Mouse (Mus musculus): ENCODE measurements around the gene Glipr1l1.
A peak's percentile ranks its signal among the peaks of the same experiment; 100 is the strongest.
"Not testable (repeated sequence)": the region's sequence is repeated elsewhere in the genome, so short reads cannot be mapped to it uniquely, and the experiment has no call there.

The Glipr1l1 gene

GRCm38 (mm10) chr10:112059702-112060582 is at the start of gene Glipr1l1:
TSS of gene Glipr1l1 (plus strand) at chr10:112060189.
- peak; percentile 7 for DNase-seq (ENCODE audit: extremely low read depth, low read depth)

GRCm38 (mm10) chr10:112023585-112023984 is 36.4 kb upstream of the Glipr1l1 start:
- DNase-seq (ENCODE audit: extremely low read depth, low read depth) = no peak

- not testable (repeated sequence) for DNase-seq (ENCODE audit: extremely low read depth, low read depth)
Observed at GRCm38 (mm10) chr10:112028689-112029088, 31.3 kb upstream of the Glipr1l1 start.

- DNase-seq (ENCODE audit: extremely low read depth, low read depth) = not testable (repeated sequence)
Observed at GRCm38 (mm10) chr10:112043523-112043922, 16.5 kb upstream of the Glipr1l1 start.

GRCm38 (mm10) chr10:112044283-112044682 is 15.7 kb upstream of the Glipr1l1 start:
- DNase-seq (ENCODE audit: extremely low read depth, low read depth) = not testable (repeated sequence)

- DNase-seq (ENCODE audit: extremely low read depth, low read depth) = no peak
Observed at GRCm38 (mm10) chr10:112051220-112051619, 8.8 kb upstream of the Glipr1l1 start.

- DNase-seq (ENCODE audit: extremely low read depth, low read depth) = not testable (repeated sequence)
Observed at GRCm38 (mm10) chr10:112051956-112052355, 8.0 kb upstream of the Glipr1l1 start.

- DNase-seq (ENCODE audit: extremely low read depth, low read depth) = not testable (repeated sequence)
Observed at GRCm38 (mm10) chr10:112060583-112060934, 570 bp downstream of the Glipr1l1 start.

- DNase-seq (ENCODE audit: extremely low read depth, low read depth) = peak; percentile 8
Observed at GRCm38 (mm10) chr10:112080044-112080443, 20.1 kb downstream of the Glipr1l1 start.

- DNase-seq (ENCODE audit: extremely low read depth, low read depth) = no peak
Observed at GRCm38 (mm10) chr10:112083157-112083556, 23.2 kb downstream of the Glipr1l1 start, which contains the start of gene Glipr1l2. TSS of gene Glipr1l2 (plus strand) at chr10:112083354.

- DNase-seq (ENCODE audit: extremely low read depth, low read depth) = peak; percentile 19
Observed at GRCm38 (mm10) chr10:112105785-112106184, 45.8 kb downstream of the Glipr1l1 start.

- no peak for DNase-seq (ENCODE audit: extremely low read depth, low read depth)
Observed at GRCm38 (mm10) chr10:112110401-112110800, 50.4 kb downstream of the Glipr1l1 start.

GRCm38 (mm10) chr10:112125090-112125489 is 65.1 kb downstream of the Glipr1l1 start:
- DNase-seq (ENCODE audit: extremely low read depth, low read depth) = not testable (repeated sequence)

GRCm38 (mm10) chr10:112127682-112128230 is 67.8 kb downstream of the Glipr1l1 start:
- DNase-seq (ENCODE audit: extremely low read depth, low read depth) = not testable (repeated sequence)

All from MEL-GATA-1-ER (cell line).